Mouse (Mus musculus) hindbrain, embryonic 16.5 days (tissue): Measurements from ENCODE around the gene Aox4. TPM values are rescaled to one million over a fixed set of nuclear protein-coding genes. Genes with fewer than 3 reads are reported as not detected.

Experiments used
- polyA plus RNA-seq: library from polyadenylated mRNA; unstranded; fragments of >200 nt; fragmentation: Nextera tagmentation; extraction: Ambion mirVana; gene quantifications from 2 replicates; pipeline ENCODE4 v1.2.1, GENCODE M21; 2015

Aox4 gene
- polyA plus RNA-seq, 1 experiment from 2014 or later, result 0.59 TPM

Other genes starting within 250 kb of the Aox4 start
- 3.4 and 3.7 TPM in 2 replicates for gene Sgo2a, start 214.4 kb upstream of the Aox4 start, polyA plus RNA-seq
- 27.8 and 27.9 TPM in 2 replicates for gene Kctd18, start 191.4 kb upstream of the Aox4 start, polyA plus RNA-seq
- gene Aox1, start 180.5 kb upstream of the Aox4 start, polyA plus RNA-seq, result 0.36 and 0.50 TPM in 2 replicates
- 0.37 and 0.38 TPM in 2 replicates for gene Aox3, start 97.3 kb upstream of the Aox4 start, polyA plus RNA-seq
- gene Aox2, start 67.9 kb downstream of the Aox4 start, polyA plus RNA-seq, result 0.02 and 0.09 TPM in 2 replicates
- gene Bzw1, start 182.5 kb downstream of the Aox4 start, polyA plus RNA-seq, result 322 TPM in 2 replicates
- gene Clk1, start 213.7 kb downstream of the Aox4 start, polyA plus RNA-seq, result 150 and 151 TPM in 2 replicates
- 49.6 and 50.7 TPM in 2 replicates for gene Nif3l1, start 234.8 kb downstream of the Aox4 start, polyA plus RNA-seq
- 47.7 and 51.0 TPM in 2 replicates for gene Ppil3, start 235.1 kb downstream of the Aox4 start, polyA plus RNA-seq